In the genomic region with DNA sequence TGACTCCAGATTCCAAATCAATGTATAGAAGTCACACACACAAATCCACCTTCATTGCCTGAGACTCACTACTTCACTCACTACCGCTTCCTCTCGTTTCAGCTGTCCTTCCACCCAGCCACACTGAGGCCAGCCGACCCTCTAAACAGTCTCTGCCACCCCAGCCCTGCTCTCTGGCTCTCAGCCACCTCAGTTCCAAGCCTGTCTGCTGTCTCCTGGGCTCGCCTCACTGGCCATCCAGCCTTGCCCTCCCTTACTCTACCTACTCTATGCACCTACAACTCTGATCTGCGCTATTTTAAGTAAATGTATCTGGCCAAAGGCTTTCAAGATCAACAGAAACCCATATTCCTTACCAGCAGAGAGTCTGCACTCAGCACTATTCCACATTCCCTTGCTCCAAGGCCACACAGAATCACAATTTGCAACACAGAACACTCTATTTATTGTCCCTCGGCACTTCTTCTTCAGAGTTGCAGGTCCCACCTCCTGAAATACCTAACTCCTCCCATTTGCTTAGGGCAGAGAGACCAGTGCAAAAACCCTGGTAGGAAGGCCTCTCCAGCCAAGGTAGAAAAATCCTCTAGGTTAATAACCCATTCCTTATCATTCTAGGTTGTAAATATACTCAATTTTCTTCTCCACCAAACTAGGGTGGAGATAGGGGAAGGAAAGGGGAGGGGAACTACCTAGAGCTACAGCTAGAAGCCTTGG, we compare ENCODE assay signal across 10 mouse cellular contexts. TPM values are rescaled to one million over a fixed set of nuclear protein-coding genes. Genes with fewer than 3 reads are reported as not detected.
DNase-seq lines count a peak whose midpoint lies in the region; ATAC-seq and TF ChIP-seq lines count a peak whose summit lies in the region.
"Had no signal": no experiment of that assay in that cellular context is flagged by ENCODE, and none has a peak within 500 bp of the region (broad histone marks: within the 10 kb centered on the region; RNA-seq: fewer than 3 reads in every experiment).

No protein-coding gene starts in this region.

- ATAC-seq in lung, postnatal 0 days = 0 out of 2 replicates have a peak, but pooled peaks have one; percentile 30
- peak; percentile 50; the same call in 1 of the 2 replicates for ATAC-seq in heart, embryonic 15.5 days (replicated peaks; ENCODE audit: insufficient number of reproducible peaks, insufficient read depth, low FRiP score, low read depth)
- ATAC-seq in forebrain, embryonic 16.5 days = no peak

- H3K27me3 ChIP-seq in heart, adult 2 months (ENCODE audit: control insufficient read depth, insufficient read depth, low read length) = no peaks in the 10 kb centered on the region
- no peaks in the 10 kb centered on the region for H3K27me3 ChIP-seq in lung, postnatal 0 days (replicated peaks; ENCODE audit: insufficient read depth, low read length)
- no peaks in the 10 kb centered on the region for H3K27me3 ChIP-seq in heart, embryonic 15.5 days
- H3K27me3 ChIP-seq in forebrain, embryonic 16.5 days (replicated peaks; ENCODE audit: control insufficient read depth, insufficient read depth, low read length) = no peaks in the 10 kb centered on the region

- H3K4me2 ChIP-seq in lung, postnatal 0 days (replicated peaks; ENCODE audit: low read depth, low read length) = no peak overlapping the region
- peak overlapping the region; percentile 33; the same call in 1 of the 2 replicates for H3K4me2 ChIP-seq in heart, embryonic 15.5 days
- H3K4me2 ChIP-seq in forebrain, embryonic 16.5 days (ENCODE audit: low read length) = no peak overlapping the region

- DNase-seq in heart, adult 2 months = no peak
- DNase-seq in heart, adult 8-10 months (ENCODE audit: low spot score) = no peak
- DNase-seq in lung, postnatal 0 days (ENCODE audit: low spot score) = no peak
- DNase-seq in lung, adult 18-20 months = no peak
- DNase-seq in testis, postnatal 10 days (ENCODE audit: low spot score) = peak; percentile 54
- DNase-seq in left cerebral cortex, adult 2 months (ENCODE audit: extremely low spot score in 1 of 2, low spot score in 2 of 2) = no peak
- DNase-seq: right cerebral cortex, postnatal 25 days; thymus, postnatal 25 days had no signal

- H3K4me1 ChIP-seq in heart, adult 2 months (ENCODE audit: control insufficient read depth, insufficient read depth, low read length) = peaks cover 14% of the 10 kb centered on the region
- peaks cover 7% of the 10 kb centered on the region; the same call in 1 of the 2 replicates for H3K4me1 ChIP-seq in lung, postnatal 0 days (ENCODE audit: insufficient read depth, low read depth, low read length)
- peaks cover 38% of the 10 kb centered on the region for H3K4me1 ChIP-seq in heart, embryonic 15.5 days (replicated peaks)
- H3K4me1 ChIP-seq in forebrain, embryonic 16.5 days (replicated peaks; ENCODE audit: control insufficient read depth, insufficient read depth, low read length) = peaks cover 13% of the 10 kb centered on the region

- TF ChIP-seq EP300 in heart, adult 2 months (IDR thresholded peaks at IDR 0.05; ENCODE audit: insufficient read depth, low read depth, low read length) = no peak
- no peak for TF ChIP-seq EP300 in lung, postnatal 0 days (IDR thresholded peaks at IDR 0.05)

- no peak overlapping the region for H3K4me3 ChIP-seq in heart, adult 2 months
- H3K4me3 ChIP-seq in lung, postnatal 0 days (ENCODE audit: low read depth, low read length) = no peak overlapping the region
- H3K4me3 ChIP-seq in heart, embryonic 15.5 days = 0 out of 2 replicates have a peak overlapping the region, but pooled peaks have one; percentile 0
- no peak overlapping the region for H3K4me3 ChIP-seq in left cerebral cortex, adult 2 months
- no peak overlapping the region for H3K4me3 ChIP-seq in forebrain, embryonic 16.5 days (replicated peaks; ENCODE audit: low read length)

- peak overlapping the region; percentile 42 for H3K9ac ChIP-seq in heart, adult 2 months (ENCODE audit: low read depth, low read length)
- no peak overlapping the region for H3K9ac ChIP-seq in lung, postnatal 0 days (replicated peaks; ENCODE audit: low read depth)
- peak overlapping the region; percentile 12; the same call in 1 of the 2 replicates for H3K9ac ChIP-seq in heart, embryonic 15.5 days
- H3K9ac ChIP-seq in forebrain, embryonic 16.5 days (replicated peaks; ENCODE audit: low read depth, low read length) = no peak overlapping the region

- no peaks in the 10 kb centered on the region for H3K9me3 ChIP-seq in lung, postnatal 0 days (ENCODE audit: low read length)
- H3K9me3 ChIP-seq in heart, embryonic 15.5 days (replicated peaks) = no peaks in the 10 kb centered on the region
- H3K9me3 ChIP-seq in forebrain, embryonic 16.5 days (ENCODE audit: control insufficient read depth, low read length) = no peaks in the 10 kb centered on the region

- no peaks in the 10 kb centered on the region; the same call in none of the 2 replicates for H3K36me3 ChIP-seq in heart, adult 2 months (ENCODE audit: control insufficient read depth, insufficient read depth, low read length)
- H3K36me3 ChIP-seq in lung, postnatal 0 days (ENCODE audit: insufficient read depth, low read length) = 0 out of 2 replicates have a peak, but pooled peaks cover 8% of the 10 kb centered on the region
- peaks cover 7% of the 10 kb centered on the region; the same call in 1 of the 2 replicates for H3K36me3 ChIP-seq in heart, embryonic 15.5 days
- peaks cover 4% of the 10 kb centered on the region; the same call in 1 of the 2 replicates for H3K36me3 ChIP-seq in forebrain, embryonic 16.5 days (ENCODE audit: control insufficient read depth, insufficient read depth)

- 53% methylated on average over 6 of the region's 6 CpGs for WGBS in heart, adult 2 months
- 60% methylated on average over 6 of the region's 6 CpGs for WGBS in lung, postnatal 0 days
- WGBS in heart, embryonic 15.5 days = 29% methylated on average over 6 of the region's 6 CpGs
- WGBS in forebrain, embryonic 16.5 days = 77% methylated on average over 6 of the region's 6 CpGs

- intact Hi-C loops in heart, adult 2 months (cut with DNase I) = no loop called here
- intact Hi-C loops in left cerebral cortex, adult 2 months (cut with DNase I) = no loop called here

- no peak for TF ChIP-seq CTCF in heart, adult 2 months (IDR thresholded peaks at IDR 0.05)
- no peak for TF ChIP-seq CTCF in lung, postnatal 0 days (IDR thresholded peaks at IDR 0.05)
- no peak for TF ChIP-seq CTCF in left cerebral cortex, adult 2 months (IDR thresholded peaks at IDR 0.05)

- H3K27ac ChIP-seq in heart, adult 2 months = no peak overlapping the region
- 0 out of 2 replicates have a peak overlapping the region, but pooled peaks have one; percentile 20 for H3K27ac ChIP-seq in lung, postnatal 0 days (ENCODE audit: low read length)
- peak overlapping the region; percentile 63 for H3K27ac ChIP-seq in heart, embryonic 15.5 days
- H3K27ac ChIP-seq in left cerebral cortex, adult 2 months = no peak overlapping the region
- H3K27ac ChIP-seq in forebrain, embryonic 16.5 days (ENCODE audit: low read length) = no peak overlapping the region

- H3K79me2 ChIP-seq in heart, adult 2 months (replicated peaks; ENCODE audit: control insufficient read depth, insufficient read depth, low read length) = peaks cover 5% of the 10 kb centered on the region

- no peak for TF ChIP-seq POLR2A in heart, adult 2 months (IDR thresholded peaks at IDR 0.05; ENCODE audit: insufficient read depth, low read depth, low read length)

RNA-seq across cellular contexts. Expression of a gene that starts 6.7 kb away (rescaled TPM):
- 10 to 100 TPM; 16.6 to 18.4 TPM for total RNA-seq in heart, adult 2 months (2021)
- polyA plus RNA-seq in heart, adult 2 months (2012; rRNA removed) = 6.5 and 9.1 TPM in 2 replicates
- 10 to 100 TPM; 15.1 to 18.8 (median 16.8) TPM for total RNA-seq in heart, adult 8-10 months (2022)
- 7.5 and 10.4 TPM in 2 replicates for polyA plus RNA-seq in lung, postnatal 0 days (2015; fragmentation: Nextera tagmentation; extraction: Ambion mirVana)
- polyA plus RNA-seq in heart, embryonic 15.5 days (2015; fragmentation: Nextera tagmentation; extraction: Ambion mirVana) = 7.1 and 9.1 TPM in 2 replicates
- total RNA-seq in left cerebral cortex, adult 2 months (2021) = 10 to 100 TPM; 32.9 to 34.8 TPM
- 9.0 and 10.5 TPM in 2 replicates for polyA plus RNA-seq in forebrain, embryonic 16.5 days (2015; fragmentation: Nextera tagmentation; extraction: Ambion mirVana)

Comparison
In these comparisons a context has a peak if more than half of its experiments do, and no peak if none do; other contexts are left out.
1. H3K27ac ChIP-seq: peak in lung, postnatal 0 days (single experiment) and heart, embryonic 15.5 days (single experiment); none in heart, adult 2 months (single experiment), left cerebral cortex, adult 2 months (single experiment) and forebrain, embryonic 16.5 days (single experiment).
2. H3K9ac ChIP-seq: peak in heart, adult 2 months (single experiment) and heart, embryonic 15.5 days (single experiment); none in lung, postnatal 0 days (single experiment) and forebrain, embryonic 16.5 days (single experiment).